Comparison of ENCODE assay signal across 8 mouse cellular contexts in genomic region chr8:108690576-108691455, GRCm38 (mm10).
DNase-seq lines count a peak whose midpoint lies in the region; ATAC-seq and TF ChIP-seq lines count a peak whose summit lies in the region.

No protein-coding gene starts in this region.

- no peak overlapping the region for H3K4me3 ChIP-seq in kidney, adult 2 months (ENCODE audit: insufficient read depth, low read depth, low read length)
- H3K4me3 ChIP-seq in brown adipose tissue, adult 24 weeks (ENCODE audit: insufficient read depth, low read depth, low read length): no peak overlapping the region
- peak overlapping the region; percentile 40 for H3K4me3 ChIP-seq in heart, embryonic 16.5 days (ENCODE audit: low read length)
- H3K4me3 ChIP-seq in liver, embryonic 12.5 days: no peak overlapping the region

- peak overlapping the region; percentile 71 for H3K4me2 ChIP-seq in heart, embryonic 16.5 days (ENCODE audit: low read depth, low read length)
- peak overlapping the region; percentile 57 for H3K4me2 ChIP-seq in liver, embryonic 12.5 days

- no peaks in the 10 kb centered on the region for H3K27me3 ChIP-seq in kidney, adult 2 months (replicated peaks; ENCODE audit: control insufficient read depth, insufficient read depth, low read length)
- H3K27me3 ChIP-seq in heart, embryonic 16.5 days (ENCODE audit: control insufficient read depth, insufficient read depth, low read length): peaks cover 10% of the 10 kb centered on the region
- H3K27me3 ChIP-seq in liver, embryonic 12.5 days (replicated peaks): peaks cover 41% of the 10 kb centered on the region

- 0 out of 2 replicates have a peak, but pooled peaks have one; percentile 12 for ATAC-seq in heart, embryonic 16.5 days (replicated peaks; ENCODE audit: extremely low read depth, insufficient read depth, low FRiP score)
- ATAC-seq in liver, embryonic 12.5 days: no peak
- ATAC-seq in megakaryocyte, adult 5-6 weeks (ENCODE audit: poor library complexity, severe bottlenecking): no peak
- no peak for ATAC-seq in frontal cortex, adult (ENCODE audit: low TSS enrichment)

- no peak for TF ChIP-seq POLR2A in kidney, adult 2 months (IDR thresholded peaks at IDR 0.05; ENCODE audit: low read depth, low read length)

- H3K36me3 ChIP-seq in kidney, adult 2 months (ENCODE audit: control insufficient read depth, insufficient read depth, low read length): no peaks in the 10 kb centered on the region
- H3K36me3 ChIP-seq in heart, embryonic 16.5 days (ENCODE audit: control insufficient read depth, insufficient read depth): no peaks in the 10 kb centered on the region
- no peaks in the 10 kb centered on the region for H3K36me3 ChIP-seq in liver, embryonic 12.5 days

- peak; percentile 38 for DNase-seq in kidney, adult 2 months
- DNase-seq in kidney, adult 9 months: no peak
- no peak for DNase-seq in spleen, adult 12 weeks (ENCODE audit: low spot score)

- no peak overlapping the region for H3K9ac ChIP-seq in heart, embryonic 16.5 days (ENCODE audit: low read length)
- H3K9ac ChIP-seq in liver, embryonic 12.5 days: no peak overlapping the region

- no peak overlapping the region for H3K27ac ChIP-seq in kidney, adult 2 months (ENCODE audit: insufficient read depth, low read depth, low read length)
- peak overlapping the region; percentile 27; the same call in 1 of the 2 replicates for H3K27ac ChIP-seq in brown adipose tissue, adult 24 weeks (replicated peaks; ENCODE audit: low read depth, low read length)
- H3K27ac ChIP-seq in heart, embryonic 16.5 days (ENCODE audit: low read length): no peak overlapping the region
- no peak overlapping the region for H3K27ac ChIP-seq in liver, embryonic 12.5 days

- 19% methylated on average over 14 of the region's 14 CpGs for WGBS in kidney, adult 2 months
- 22% methylated on average over 14 of the region's 14 CpGs for WGBS in heart, embryonic 16.5 days
- WGBS in liver, embryonic 12.5 days (ENCODE audit: insufficient replicate concordance): 27% methylated on average over 14 of the region's 14 CpGs

- TF ChIP-seq CTCF in kidney, adult 2 months (conservative IDR thresholded peaks at IDR 0.05; ENCODE audit: insufficient read depth, insufficient read length, low read depth, low read length): no peak

- H3K9me3 ChIP-seq in heart, embryonic 16.5 days (replicated peaks; ENCODE audit: control insufficient read depth, low read length): no peaks in the 10 kb centered on the region
- H3K9me3 ChIP-seq in liver, embryonic 12.5 days (replicated peaks): no peaks in the 10 kb centered on the region

- peaks cover 6% of the 10 kb centered on the region for H3K4me1 ChIP-seq in kidney, adult 2 months (ENCODE audit: control insufficient read depth, insufficient read depth, low read length)
- H3K4me1 ChIP-seq in brown adipose tissue, adult 24 weeks (ENCODE audit: control insufficient read depth, insufficient read depth, insufficient read length, low read length): peaks cover 6% of the 10 kb centered on the region
- H3K4me1 ChIP-seq in heart, embryonic 16.5 days (ENCODE audit: control insufficient read depth, insufficient read depth, low read length): peaks cover 23% of the 10 kb centered on the region
- H3K4me1 ChIP-seq in liver, embryonic 12.5 days: peaks cover 26% of the 10 kb centered on the region
